Mouse (Mus musculus) cerebellum, adult 11 months (tissue): ENCODE data around the gene Gpatch4.

Experiments
- DNase-seq: peaks from one replicate; pipeline ENCODE4 v3.0.0; 2022

Gpatch4 gene

GRCm38 (mm10) chr3:88042661-88043421 lies at the start of gene Gpatch4:
TSS of gene Gpatch4 (plus strand) at chr3:88043108.
- peak; percentile 81 for DNase-seq

- no peak for DNase-seq
Observed at GRCm38 (mm10) chr3:87993436-87993835, 49.5 kb upstream of the Gpatch4 start.

- DNase-seq, result no peak
Observed at GRCm38 (mm10) chr3:87995331-87995730, 47.6 kb upstream of the Gpatch4 start.

GRCm38 (mm10) chr3:87996401-87996800 lies 46.5 kb upstream of the Gpatch4 start:
- no peak for DNase-seq

- no peak for DNase-seq
Observed at GRCm38 (mm10) chr3:87996971-87997614, 45.8 kb upstream of the Gpatch4 start.

GRCm38 (mm10) chr3:87998747-87999146 lies 44.2 kb upstream of the Gpatch4 start:
- no peak for DNase-seq

- DNase-seq, result no peak
Observed at GRCm38 (mm10) chr3:87999243-87999895, 43.5 kb upstream of the Gpatch4 start.

- no peak for DNase-seq
Observed at GRCm38 (mm10) chr3:88000181-88000580, 42.7 kb upstream of the Gpatch4 start, which contains the start of gene Bcan. TSS of gene Bcan (minus strand) at chr3:88000230.

GRCm38 (mm10) chr3:88000816-88001595 lies 41.9 kb upstream of the Gpatch4 start:
- DNase-seq, result no peak

- DNase-seq, result no peak
Observed at GRCm38 (mm10) chr3:88002291-88002976, 40.5 kb upstream of the Gpatch4 start.

GRCm38 (mm10) chr3:88005822-88006786 lies 36.8 kb upstream of the Gpatch4 start:
- no peak for DNase-seq

GRCm38 (mm10) chr3:88010634-88011265 lies 32.2 kb upstream of the Gpatch4 start:
- no peak for DNase-seq

- peak; percentile 92 for DNase-seq
Observed at GRCm38 (mm10) chr3:88022322-88023191, 20.4 kb upstream of the Gpatch4 start.

GRCm38 (mm10) chr3:88023192-88024074 lies 19.5 kb upstream of the Gpatch4 start:
- DNase-seq, result no peak

GRCm38 (mm10) chr3:88026823-88027222 lies 16.1 kb upstream of the Gpatch4 start:
- DNase-seq, result no peak

GRCm38 (mm10) chr3:88027434-88028186 lies 15.3 kb upstream of the Gpatch4 start, which contains the start of gene Hapln2:
TSS of gene Hapln2 (minus strand) at chr3:88027583.
- DNase-seq, result no peak

GRCm38 (mm10) chr3:88030608-88031395 lies 12.1 kb upstream of the Gpatch4 start:
- no peak for DNase-seq
